ENCODE assay signal across 8 mouse cellular contexts in genomic region chr5:129886271-129886670, GRCm38 (mm10). TPM values are rescaled to one million over a fixed set of nuclear protein-coding genes. Genes with fewer than 3 reads are reported as not detected.
DNase-seq lines count a peak whose midpoint lies in the region; ATAC-seq lines count a peak whose summit lies in the region.

No protein-coding gene starts in this region.

- peaks cover 9% of the 10 kb centered on the region; the same call in 1 of the 2 replicates for H3K36me3 ChIP-seq in forebrain, embryonic 11.5 days (ENCODE audit: control insufficient read depth, insufficient read depth, low read length)
- peaks cover 25% of the 10 kb centered on the region for H3K36me3 ChIP-seq in limb, embryonic 15.5 days
- H3K36me3 ChIP-seq in stomach, embryonic 16.5 days (ENCODE audit: control insufficient read depth, insufficient read depth, low read length): peaks cover 14% of the 10 kb centered on the region; the same call in 1 of the 2 replicates

- H3K4me3 ChIP-seq in forebrain, embryonic 11.5 days (ENCODE audit: low read depth, low read length): peak overlapping the region; percentile 83
- H3K4me3 ChIP-seq in limb, embryonic 15.5 days: peak overlapping the region; percentile 81
- H3K4me3 ChIP-seq in stomach, embryonic 16.5 days (replicated peaks; ENCODE audit: low read length): peak overlapping the region; percentile 85

- no peak for ATAC-seq in forebrain, embryonic 11.5 days (replicated peaks; ENCODE audit: low FRiP score)
- ATAC-seq in limb, embryonic 15.5 days (ENCODE audit: insufficient number of reproducible peaks, low FRiP score, low TSS enrichment, low read depth): no peak
- no peak for ATAC-seq in stomach, embryonic 16.5 days (ENCODE audit: insufficient read depth, low FRiP score)

- no peaks in the 10 kb centered on the region for H3K9me3 ChIP-seq in forebrain, embryonic 11.5 days (ENCODE audit: control insufficient read depth, low read length)
- no peaks in the 10 kb centered on the region for H3K9me3 ChIP-seq in limb, embryonic 15.5 days
- H3K9me3 ChIP-seq in stomach, embryonic 16.5 days (replicated peaks; ENCODE audit: control insufficient read depth, low read length): no peaks in the 10 kb centered on the region

- no peak overlapping the region for H3K27ac ChIP-seq in forebrain, embryonic 11.5 days (ENCODE audit: low read depth, low read length)
- no peak overlapping the region for H3K27ac ChIP-seq in limb, embryonic 15.5 days
- H3K27ac ChIP-seq in stomach, embryonic 16.5 days (ENCODE audit: low read length): 0 out of 2 replicates have a peak overlapping the region, but pooled peaks have one; percentile 97

- H3K9ac ChIP-seq in forebrain, embryonic 11.5 days (ENCODE audit: low read length): peak overlapping the region; percentile 89
- H3K9ac ChIP-seq in limb, embryonic 15.5 days: peak overlapping the region; percentile 85
- peak overlapping the region; percentile 87 for H3K9ac ChIP-seq in stomach, embryonic 16.5 days (ENCODE audit: low read length)

- H3K4me2 ChIP-seq in forebrain, embryonic 11.5 days (ENCODE audit: low read depth, low read length, severe bottlenecking): peak overlapping the region; percentile 80
- peak overlapping the region; percentile 72 for H3K4me2 ChIP-seq in limb, embryonic 15.5 days
- peak overlapping the region; percentile 92 for H3K4me2 ChIP-seq in stomach, embryonic 16.5 days (ENCODE audit: low read depth, low read length)

- DNase-seq in kidney, adult 11 months: peak; percentile 16
- no peak for DNase-seq in kidney, adult 9 months
- peak; percentile 63 for DNase-seq in MN1 (ENCODE audit: low spot score)
- no peak for DNase-seq in forebrain, embryonic 11.5 days (ENCODE audit: low spot score)
- no peak for DNase-seq in left cerebral cortex, adult 11 months (ENCODE audit: low spot score)
- DNase-seq in cerebellum, postnatal 25 days: no peak

- no peaks in the 10 kb centered on the region for H3K27me3 ChIP-seq in forebrain, embryonic 11.5 days (ENCODE audit: control insufficient read depth, insufficient read depth, low read length)
- H3K27me3 ChIP-seq in limb, embryonic 15.5 days: no peaks in the 10 kb centered on the region
- H3K27me3 ChIP-seq in stomach, embryonic 16.5 days (ENCODE audit: control insufficient read depth, insufficient read depth, low read length): no peaks in the 10 kb centered on the region

- 59% methylated on average over 10 of the region's 10 CpGs for WGBS in forebrain, embryonic 11.5 days
- 33% methylated on average over 10 of the region's 10 CpGs for WGBS in limb, embryonic 15.5 days
- WGBS in stomach, embryonic 16.5 days: 31% methylated on average over 10 of the region's 10 CpGs

- 0 out of 2 replicates have a peak, but pooled peaks cover 5% of the 10 kb centered on the region for H3K4me1 ChIP-seq in forebrain, embryonic 11.5 days (replicated peaks; ENCODE audit: control insufficient read depth, insufficient read depth, low read length)
- peaks cover 14% of the 10 kb centered on the region for H3K4me1 ChIP-seq in limb, embryonic 15.5 days
- H3K4me1 ChIP-seq in stomach, embryonic 16.5 days (ENCODE audit: control insufficient read depth, insufficient read depth, low read length): peaks cover 9% of the 10 kb centered on the region; the same call in 1 of the 2 replicates

RNA-seq across cellular contexts. Expression of gene Chchd2, which starts 1.0 kb away (rescaled TPM):
- 880 and 904 TPM in 2 replicates for polyA plus RNA-seq in forebrain, embryonic 11.5 days (2014; fragmentation: Nextera tagmentation; extraction: Ambion mirVana)
- 814 and 824 TPM in 2 replicates for polyA plus RNA-seq in limb, embryonic 15.5 days (2015; fragmentation: Nextera tagmentation; extraction: Ambion mirVana)
- 800 and 813 TPM in 2 replicates for polyA plus RNA-seq in stomach, embryonic 16.5 days (2015; fragmentation: Nextera tagmentation; extraction: Ambion mirVana)

RNA-seq across cellular contexts. Expression of gene Zbed5, which starts 9.3 kb away (rescaled TPM):
- 5.8 and 6.0 TPM in 2 replicates for polyA plus RNA-seq in forebrain, embryonic 11.5 days (2014; fragmentation: Nextera tagmentation; extraction: Ambion mirVana)
- 6.2 and 7.4 TPM in 2 replicates for polyA plus RNA-seq in limb, embryonic 15.5 days (2015; fragmentation: Nextera tagmentation; extraction: Ambion mirVana)
- 2.4 and 3.7 TPM in 2 replicates for polyA plus RNA-seq in stomach, embryonic 16.5 days (2015; fragmentation: Nextera tagmentation; extraction: Ambion mirVana)

RNA-seq across cellular contexts. Expression of gene Phkg1, which starts 12.1 kb away (rescaled TPM):
- polyA plus RNA-seq in forebrain, embryonic 11.5 days (2014; fragmentation: Nextera tagmentation; extraction: Ambion mirVana): 0.25 and 0.33 TPM in 2 replicates
- polyA plus RNA-seq in limb, embryonic 15.5 days (2015; fragmentation: Nextera tagmentation; extraction: Ambion mirVana): 0.32 and 1.7 TPM in 2 replicates
- 0.11 and 0.41 TPM in 2 replicates for polyA plus RNA-seq in stomach, embryonic 16.5 days (2015; fragmentation: Nextera tagmentation; extraction: Ambion mirVana)

RNA-seq across cellular contexts. Expression of gene Nupr1l, which starts 22.1 kb away (rescaled TPM):
- 4.0 and 5.1 TPM in 2 replicates for polyA plus RNA-seq in forebrain, embryonic 11.5 days (2014; fragmentation: Nextera tagmentation; extraction: Ambion mirVana)
- 3.1 and 3.6 TPM in 2 replicates for polyA plus RNA-seq in limb, embryonic 15.5 days (2015; fragmentation: Nextera tagmentation; extraction: Ambion mirVana)
- polyA plus RNA-seq in stomach, embryonic 16.5 days (2015; fragmentation: Nextera tagmentation; extraction: Ambion mirVana): 2.7 and 2.9 TPM in 2 replicates

RNA-seq across cellular contexts. Expression of gene Sumf2, which starts 39.5 kb away (rescaled TPM):
- 43.5 and 45.0 TPM in 2 replicates for polyA plus RNA-seq in forebrain, embryonic 11.5 days (2014; fragmentation: Nextera tagmentation; extraction: Ambion mirVana)
- 62.1 and 76.1 TPM in 2 replicates for polyA plus RNA-seq in limb, embryonic 15.5 days (2015; fragmentation: Nextera tagmentation; extraction: Ambion mirVana)
- 43.4 and 47.0 TPM in 2 replicates for polyA plus RNA-seq in stomach, embryonic 16.5 days (2015; fragmentation: Nextera tagmentation; extraction: Ambion mirVana)

Comparison
In these comparisons a context has a peak if more than half of its experiments do, and no peak if none do; other contexts are left out.
1. DNase-seq: peak in kidney, adult 11 months (single experiment) and MN1 (single experiment); none in kidney, adult 9 months (single experiment), forebrain, embryonic 11.5 days (single experiment), left cerebral cortex, adult 11 months (single experiment) and cerebellum, postnatal 25 days (0 of 2).
2. Peak in every context shown above with its lines, with median percentiles within 50 percentile points of each other: H3K4me2 ChIP-seq, H3K4me3 ChIP-seq and H3K9ac ChIP-seq.